Mouse (Mus musculus) gastrocnemius, postnatal 14 days (tissue): ENCODE data around the gene Ubac2. TPM values are rescaled to one million over a fixed set of nuclear protein-coding genes. Genes with fewer than 3 reads are reported as not detected.
"Not testable (repeated sequence)": the region's sequence is repeated elsewhere in the genome, so short reads cannot be mapped to it uniquely, and the experiment has no call there.

Source experiments
- DNase-seq: peaks from one replicate; pipeline ENCODE4 v3.0.0; 2021; ENCODE audit warnings: mixed read lengths
- intact Hi-C: fragments of 180-260 bp; cut with DNase I; formaldehyde crosslinking; loops from one replicate; pipeline ENCODE4 v1.15.1; 2025; ENCODE audit warnings: low total_unique reads
- long read RNA-seq, 2 experiments: library from polyadenylated mRNA; stranded (forward); transcript quantifications; one replicate each; pipeline ENCODE4 v2.0.0; 2021
- total RNA-seq, 2 experiments: library from RNA; stranded (reverse); gene quantifications; 2 replicates each; pipeline ENCODE4 v1.2.3; 2021

The Ubac2 gene
- 10 to 100 TPM; 18.2 to 20.8 TPM for total RNA-seq
- long read RNA-seq, experiment 1, transcript Ubac2-201 (9 exons, 2,139 nt), result major isoform, 27 of 34 reads
- long read RNA-seq, experiment 1, partial matches to known transcripts, result 1 of 34 reads
- long read RNA-seq, experiment 1, other reads (novel, unspliced or antisense), result 6 of 34 reads
- long read RNA-seq, experiment 2, transcript Ubac2-201 (9 exons, 2,139 nt), result major isoform, 26 of 34 reads
- long read RNA-seq, experiment 2, partial matches to known transcripts, result 2 of 34 reads
- long read RNA-seq, experiment 2, other reads (novel, unspliced or antisense), result 6 of 34 reads

- peak; percentile 99 for DNase-seq
- intact Hi-C loops, result no loop called here
Observed at GRCm38 (mm10) chr14:121878176-121878858, at the start of gene Ubac2. Gene Ubac2 (plus strand): TSS chr14:121878620.

- no peak for DNase-seq
- intact Hi-C loops, result no loop called here
Observed at GRCm38 (mm10) chr14:121829816-121830442, 48.5 kb upstream of the Ubac2 start.

GRCm38 (mm10) chr14:121833001-121833520 is 45.4 kb upstream of the Ubac2 start:
- intact Hi-C loops, result no loop called here
- no peak for DNase-seq

DNA sequence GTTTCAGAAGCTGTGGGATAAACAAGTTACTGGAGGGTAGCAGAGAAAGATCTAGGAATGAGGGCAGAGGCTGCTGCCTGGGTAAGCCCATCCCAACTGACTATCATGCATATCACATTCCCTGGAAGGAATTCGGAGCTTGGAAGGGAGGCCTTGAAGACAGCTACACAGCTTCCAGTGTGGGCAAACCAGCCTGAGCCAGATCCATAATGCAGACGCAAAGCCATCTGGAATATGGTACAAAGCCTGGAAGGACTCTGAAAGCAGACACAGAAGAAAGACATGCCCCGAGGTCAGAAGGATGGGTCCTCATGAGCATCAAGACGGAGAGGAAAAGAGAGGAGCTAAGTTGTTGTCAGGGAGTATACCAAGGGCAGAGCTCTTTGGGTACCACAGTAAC is 40.3 kb upstream of the Ubac2 start:
- DNase-seq, result no peak
- intact Hi-C loops, result no loop called here

GRCm38 (mm10) chr14:121840217-121840616 is 38.2 kb upstream of the Ubac2 start:
- DNase-seq, result no peak
- intact Hi-C loops, result no loop called here

- no peak for DNase-seq
- intact Hi-C loops, result no loop called here
Observed at GRCm38 (mm10) chr14:121844486-121844885, 33.9 kb upstream of the Ubac2 start.

- intact Hi-C loops, result no loop called here
- no peak for DNase-seq
Observed at GRCm38 (mm10) chr14:121851231-121851630, 27.2 kb upstream of the Ubac2 start.

DNA sequence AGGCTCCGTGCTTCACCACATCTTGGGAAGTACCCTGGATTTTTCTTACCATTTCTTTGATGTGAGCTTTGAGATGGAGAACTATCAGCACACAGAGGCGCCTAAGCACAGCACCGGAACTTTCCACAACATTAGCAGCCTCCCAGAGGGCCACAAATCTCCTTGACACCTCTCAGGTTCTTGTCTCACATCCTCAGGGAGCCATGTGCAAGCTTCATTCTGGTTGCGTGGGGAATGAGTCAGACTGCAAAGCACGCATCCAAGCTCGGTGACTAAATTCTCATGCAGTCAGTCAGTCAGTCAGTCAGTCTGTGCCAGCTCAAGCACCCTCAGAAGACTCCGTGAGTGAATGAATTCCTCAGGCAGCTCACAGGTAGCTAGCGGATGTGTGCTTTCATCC is 25.9 kb upstream of the Ubac2 start:
- DNase-seq, result no peak
- intact Hi-C loops, result no loop called here

- DNase-seq, result peak; percentile 66
- intact Hi-C loops, result loop anchor here (5.0 kb wide), 2 partner anchors 52 to 197 kb away; partner anchors contain the start of gene Gpr18
Observed at GRCm38 (mm10) chr14:121865162-121865561, 13.3 kb upstream of the Ubac2 start.

- DNase-seq, result no peak
- intact Hi-C loops, result loop anchor here (5.0 kb wide), 2 partner anchors 51 to 196 kb away; partner anchors contain the start of gene Gpr18
Observed at GRCm38 (mm10) chr14:121866574-121866973, 11.8 kb upstream of the Ubac2 start.

DNA sequence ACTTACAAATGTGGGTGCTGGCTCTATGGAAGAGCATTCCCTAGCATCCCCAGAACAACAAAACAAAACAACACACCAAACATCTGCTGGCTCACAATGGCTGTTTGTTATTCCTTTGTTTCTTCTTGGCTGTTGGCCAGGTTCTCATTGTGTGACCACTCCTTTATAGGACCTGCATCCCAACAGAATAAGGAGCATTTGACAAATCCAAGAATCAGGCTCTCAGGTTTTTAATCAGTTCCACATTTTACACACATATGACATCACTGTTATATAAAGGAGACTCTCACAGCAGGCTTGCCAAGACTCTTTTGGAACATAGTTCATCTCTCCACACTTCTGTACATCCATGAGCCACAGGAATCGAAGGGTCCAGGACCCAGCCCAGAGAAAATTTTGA is 9.3 kb upstream of the Ubac2 start:
- intact Hi-C loops, result loop anchor here (5.0 kb wide), 2 partner anchors 48 to 193 kb away; partner anchors contain the start of gene Gpr18
- DNase-seq, result no peak

DNA sequence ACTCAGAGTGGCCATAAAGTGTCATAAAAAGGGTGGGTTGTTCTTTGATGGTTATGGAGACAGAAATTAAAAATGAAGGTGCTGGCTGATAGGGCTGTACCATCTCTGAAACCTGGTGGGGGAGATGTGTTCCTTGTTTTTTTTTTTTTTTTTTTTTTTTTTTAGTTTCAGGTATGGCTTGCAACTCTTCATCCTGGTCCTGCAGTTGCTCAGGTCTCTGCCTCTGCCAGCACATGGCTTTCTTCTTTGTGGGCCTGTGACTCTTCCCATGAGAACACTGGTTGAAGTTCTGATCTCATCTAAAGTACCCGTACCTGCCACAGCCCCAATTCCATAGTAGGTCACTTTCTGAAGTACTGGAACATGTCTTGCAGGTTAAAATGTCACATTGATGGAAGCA is 5.7 kb upstream of the Ubac2 start:
- DNase-seq, result no peak
- intact Hi-C loops, result no loop called here

DNA sequence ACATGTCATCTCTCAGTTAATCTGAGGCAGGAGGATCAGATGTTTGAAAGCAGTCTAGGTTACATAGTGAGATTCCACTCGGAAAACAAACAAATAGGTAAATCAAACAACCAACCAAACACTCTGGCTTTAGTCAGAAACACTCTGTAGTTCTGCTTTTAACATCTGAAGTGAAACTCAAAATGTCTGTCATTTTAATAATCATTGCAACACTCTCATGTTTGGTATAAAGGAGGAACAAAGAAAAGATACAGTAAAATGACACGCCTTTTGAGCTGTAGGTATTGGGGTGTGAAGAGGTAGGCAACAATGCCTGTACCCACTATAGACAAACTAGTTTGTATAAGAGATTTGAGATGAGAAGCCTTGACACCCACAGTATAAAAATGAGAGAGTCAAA is 5.2 kb upstream of the Ubac2 start:
- DNase-seq, result no peak
- intact Hi-C loops, result no loop called here

GRCm38 (mm10) chr14:121873646-121874045 is 4.8 kb upstream of the Ubac2 start:
- DNase-seq, result no peak
- intact Hi-C loops, result no loop called here

GRCm38 (mm10) chr14:121876190-121876589 is 2.2 kb upstream of the Ubac2 start:
- DNase-seq, intact Hi-C loops: not testable (repeated sequence)

- no peak for DNase-seq
- intact Hi-C loops, result no loop called here
Observed at GRCm38 (mm10) chr14:121876860-121877259, 1.6 kb upstream of the Ubac2 start.

GRCm38 (mm10) chr14:121877640-121878039 is 780 bp upstream of the Ubac2 start:
- intact Hi-C loops, result no loop called here
- DNase-seq, result no peak

GRCm38 (mm10) chr14:121878859-121879206 is 413 bp downstream of the Ubac2 start:
- no peak for DNase-seq
- intact Hi-C loops, result no loop called here

DNA sequence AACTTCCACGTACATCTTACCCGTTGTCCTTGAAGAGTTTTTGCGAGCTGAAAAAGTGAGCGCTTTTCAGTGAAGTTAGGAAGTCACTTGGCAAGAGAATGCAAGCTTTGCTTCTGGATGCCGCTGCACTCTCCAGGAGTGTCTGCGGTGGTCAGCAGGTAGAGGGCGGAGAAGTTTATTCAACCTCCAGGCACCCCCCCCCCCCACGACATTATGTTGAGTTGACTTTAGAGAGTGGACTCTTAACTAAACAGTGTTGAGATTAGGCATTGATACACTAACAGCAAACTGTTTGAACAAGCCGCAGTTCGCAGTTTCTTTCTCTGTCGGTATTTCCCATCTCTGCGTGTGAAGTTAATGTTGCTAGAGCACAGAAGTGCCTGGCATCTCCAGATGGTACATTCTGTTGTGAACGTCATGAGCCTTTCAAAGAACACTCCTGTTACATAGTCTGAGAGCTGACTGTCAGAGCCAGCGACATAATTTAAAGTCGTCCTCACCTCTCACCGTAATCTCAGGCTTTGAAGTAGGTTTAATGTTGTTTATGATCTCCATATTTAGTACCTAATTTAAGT is 933 bp downstream of the Ubac2 start:
- no peak for DNase-seq
- intact Hi-C loops, result no loop called here

- DNase-seq, result no peak
- intact Hi-C loops, result no loop called here
Observed at GRCm38 (mm10) chr14:121881211-121881610, 2.8 kb downstream of the Ubac2 start.
